Mouse (Mus musculus): Measurements from ENCODE around the gene Gm11549.

DNA sequence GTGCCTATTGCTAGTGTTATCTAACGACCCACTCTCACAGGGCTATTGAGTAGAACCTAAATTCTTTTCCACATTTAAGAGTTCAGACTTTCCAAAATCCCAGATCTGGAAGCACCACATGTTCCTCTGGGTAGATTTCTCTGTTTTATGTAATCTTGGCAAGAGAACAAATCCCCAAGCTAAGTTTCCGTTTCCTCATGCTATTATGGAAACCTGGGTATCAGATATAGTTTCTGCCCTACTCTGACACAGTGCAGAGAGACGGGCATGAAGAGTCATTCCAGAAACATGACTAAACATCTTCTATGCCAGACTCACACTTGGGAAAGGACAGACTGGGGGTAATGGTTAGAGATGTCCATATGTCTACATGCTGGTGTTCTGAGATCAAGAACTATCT lies 2.9 kb upstream of the Gm11549 start:
- TF ChIP-seq EP300 (IDR thresholded peaks at IDR 0.05; ENCODE audit: low read depth) = no peak
- no peak for TF ChIP-seq CTCF (IDR thresholded peaks at IDR 0.05; ENCODE audit: low read depth)
